Mouse (Mus musculus): ENCODE results near the gene Actb. TPM values are rescaled to one million over a fixed set of nuclear protein-coding genes. Genes with fewer than 3 reads are reported as not detected.

Actb gene
- total and polyA plus RNA-seq, 3 experiments: 1,403 to 4,417 (median 3,042) TPM

GRCm38 (mm10) chr5:142881936-142882335 is 24.6 kb downstream of the Actb start:
- no peaks in the 10 kb centered on the region for H3K79me2 ChIP-seq (ENCODE audit: control insufficient read depth, insufficient read depth, low read length, poor library complexity)
- no peaks in the 10 kb centered on the region for H3K9me3 ChIP-seq (replicated peaks; ENCODE audit: insufficient read depth, low read length)
- no peak for DNase-seq (ENCODE audit: low read depth, low spot score)
- no peak overlapping the region for H3K9ac ChIP-seq (ENCODE audit: control insufficient read depth, low read depth, low read length, poor library complexity, severe bottlenecking)
- no peak overlapping the region for H3K4me3 ChIP-seq (ENCODE audit: control insufficient read depth in 1 of 2, insufficient read depth in 1 of 2, low read depth in 2 of 2, low read length in 2 of 2)
- TF ChIP-seq E2F4 (IDR thresholded peaks at IDR 0.05; ENCODE audit: borderline replicate concordance, low read depth, low read length) (no peak), TCF12 (IDR thresholded peaks at IDR 0.05; ENCODE audit: low read depth, low read length) (no peak)
- no peaks in the 10 kb centered on the region for H3K27me3 ChIP-seq (ENCODE audit: control insufficient read depth in 1 of 2, insufficient read depth in 2 of 2, low read length in 2 of 2)
- no peak overlapping the region for H3K27ac ChIP-seq (ENCODE audit: control insufficient read depth, low read depth, low read length)
- no peaks in the 10 kb centered on the region; a peak in 1 of 4 replicates for H3K36me3 ChIP-seq (ENCODE audit: control insufficient read depth in 1 of 2, insufficient read depth in 2 of 2, low read length in 2 of 2)
- H3K4me1 ChIP-seq (ENCODE audit: control insufficient read depth in 1 of 2, insufficient read depth in 2 of 2, low read length in 2 of 2): no peaks in the 10 kb centered on the region

- DNase-seq (ENCODE audit: low read depth, low spot score): no peak
- H3K27ac ChIP-seq (ENCODE audit: control insufficient read depth, low read depth, low read length): no peak overlapping the region
- H3K27me3 ChIP-seq (ENCODE audit: control insufficient read depth in 1 of 2, insufficient read depth in 2 of 2, low read length in 2 of 2): no peaks in the 10 kb centered on the region
- no peaks in the 10 kb centered on the region for H3K9me3 ChIP-seq (replicated peaks; ENCODE audit: insufficient read depth, low read length)
- H3K4me3 ChIP-seq (ENCODE audit: control insufficient read depth in 1 of 2, insufficient read depth in 1 of 2, low read depth in 2 of 2, low read length in 2 of 2): no peak overlapping the region
- no peaks in the 10 kb centered on the region for H3K79me2 ChIP-seq (ENCODE audit: control insufficient read depth, insufficient read depth, low read length, poor library complexity)
- H3K4me1 ChIP-seq (ENCODE audit: control insufficient read depth in 1 of 2, insufficient read depth in 2 of 2, low read length in 2 of 2): no peaks in the 10 kb centered on the region
- H3K36me3 ChIP-seq (ENCODE audit: control insufficient read depth in 1 of 2, insufficient read depth in 2 of 2, low read length in 2 of 2): no peaks in the 10 kb centered on the region; a peak in 1 of 4 replicates
- H3K9ac ChIP-seq (ENCODE audit: control insufficient read depth, low read depth, low read length, poor library complexity, severe bottlenecking): no peak overlapping the region
- TF ChIP-seq ZC3H11A (IDR thresholded peaks at IDR 0.05; ENCODE audit: low read depth, low read length) (no peak), BHLHE40 (IDR thresholded peaks at IDR 0.05; ENCODE audit: borderline replicate concordance, low read depth, low read length) (no peak), NRF1 (IDR thresholded peaks at IDR 0.05; ENCODE audit: insufficient read depth, low read depth, low read length, poor library complexity, severe bottlenecking) (no peak), SMC3 (IDR thresholded peaks at IDR 0.05; ENCODE audit: low read depth, low read length) (no peak), ZKSCAN1 (IDR thresholded peaks at IDR 0.05; ENCODE audit: low read depth, low read length) (no peak), CTCF (IDR thresholded peaks at IDR 0.05 in 2 of 3, conservative IDR thresholded peaks at IDR 0.05 in 1 of 3; ENCODE audit: control insufficient read depth in 1 of 3, insufficient read depth in 1 of 3, low read depth in 2 of 3, low read length in 3 of 3, poor library complexity in 1 of 3, severe bottlenecking in 1 of 3) (no peak), TAL1 (IDR thresholded peaks at IDR 0.05; ENCODE audit: low read length) (no peak), GABPA (IDR thresholded peaks at IDR 0.05; ENCODE audit: low read depth, low read length) (no peak), TBP (IDR thresholded peaks at IDR 0.05; ENCODE audit: low read depth, low read length) (no peak), HCFC1 (IDR thresholded peaks at IDR 0.05; ENCODE audit: low read depth, low read length) (no peak), SIN3A (IDR thresholded peaks at IDR 0.05; ENCODE audit: low read length) (no peak), MAFK (IDR thresholded peaks at IDR 0.05; ENCODE audit: borderline replicate concordance, low read depth, low read length) (no peak), MYB (IDR thresholded peaks at IDR 0.05; ENCODE audit: low read depth, low read length) (no peak), USF2 (IDR thresholded peaks at IDR 0.05; ENCODE audit: borderline replicate concordance in 1 of 2, insufficient read depth in 1 of 2, low read depth in 1 of 2, low read length in 2 of 2) (no peak), CHD1 (IDR thresholded peaks at IDR 0.05; ENCODE audit: low read depth, low read length) (no peak), CHD2 (IDR thresholded peaks at IDR 0.05; ENCODE audit: low read length) (no peak)
Measured at GRCm38 (mm10) chr5:142880806-142881516, 25.6 kb downstream of the Actb start.

Data from MEL (cell line).